Mouse (Mus musculus) gastrocnemius, postnatal 25 days (tissue): ENCODE measurements at regions not wholly inside any gene's neighbourhood (a gene's known extent, or its start where the extent isn't known, plus 50 kb on each side); places are given as distances from the start of the nearest gene placed in this dataset.

Experiments
- DNase-seq: peaks from one replicate; pipeline ENCODE4 v3.0.0; 2022

DNA sequence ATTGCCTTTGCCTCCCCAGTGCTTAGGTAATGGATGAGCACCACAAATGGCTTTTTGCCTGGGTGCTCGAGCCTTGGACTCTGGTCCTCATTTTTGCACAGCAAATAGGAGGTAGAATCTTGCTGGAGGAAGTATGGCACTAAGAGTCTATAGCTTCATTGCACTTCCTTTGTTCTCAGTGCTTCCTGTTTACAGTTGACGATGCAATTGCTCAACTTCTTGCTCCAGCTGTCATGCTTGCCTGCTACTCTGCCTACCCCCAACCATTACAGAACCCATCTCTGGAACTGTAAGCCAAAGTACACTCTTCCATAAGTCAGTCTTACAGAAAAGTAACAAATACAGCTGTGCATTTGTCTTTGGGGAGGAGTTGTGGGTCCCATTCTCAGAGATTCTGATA lies 79.8 kb upstream of the Slc7a14 start:
- DNase-seq, result no peak

DNA sequence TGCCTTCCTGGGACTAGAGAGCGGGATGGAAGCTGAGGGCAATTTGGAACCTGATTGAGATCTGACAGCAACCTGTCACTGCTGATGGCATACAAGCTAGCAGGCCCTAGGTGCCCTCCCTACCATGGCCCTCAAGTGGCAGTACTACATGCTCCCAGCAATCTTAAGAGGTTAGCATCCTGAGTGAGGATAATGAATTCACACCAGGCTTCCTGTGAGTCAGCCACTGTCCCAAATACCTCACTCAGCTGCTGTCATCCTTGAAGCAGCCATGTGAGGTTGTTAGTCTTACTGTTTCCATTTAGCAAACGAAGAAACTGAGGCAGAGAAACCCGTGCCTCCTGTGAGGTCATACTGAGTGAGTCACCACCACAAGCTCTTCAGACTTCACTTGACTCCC lies 65.5 kb upstream of the Slc7a14 start:
- no peak for DNase-seq

DNA sequence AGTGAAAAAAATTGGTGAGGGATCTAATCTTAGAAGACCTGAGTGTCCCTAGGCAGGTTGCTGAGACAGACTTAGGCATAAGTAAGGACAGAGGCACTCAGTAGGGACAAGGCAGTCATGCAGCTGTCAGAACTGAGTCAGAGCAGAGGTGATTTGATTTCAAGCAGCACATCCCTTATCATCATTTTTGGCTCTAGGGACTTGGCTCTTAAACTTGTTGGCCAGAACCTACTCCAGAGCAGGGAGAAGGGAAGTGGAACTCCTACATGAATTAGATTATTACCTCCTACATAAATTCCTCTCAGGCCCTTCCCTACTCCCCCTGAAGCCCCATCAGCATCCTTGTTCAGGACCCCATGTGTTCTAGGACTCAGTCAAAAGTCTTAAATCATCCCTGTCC lies 63.9 kb upstream of the Slc7a14 start:
- DNase-seq, result no peak

DNA sequence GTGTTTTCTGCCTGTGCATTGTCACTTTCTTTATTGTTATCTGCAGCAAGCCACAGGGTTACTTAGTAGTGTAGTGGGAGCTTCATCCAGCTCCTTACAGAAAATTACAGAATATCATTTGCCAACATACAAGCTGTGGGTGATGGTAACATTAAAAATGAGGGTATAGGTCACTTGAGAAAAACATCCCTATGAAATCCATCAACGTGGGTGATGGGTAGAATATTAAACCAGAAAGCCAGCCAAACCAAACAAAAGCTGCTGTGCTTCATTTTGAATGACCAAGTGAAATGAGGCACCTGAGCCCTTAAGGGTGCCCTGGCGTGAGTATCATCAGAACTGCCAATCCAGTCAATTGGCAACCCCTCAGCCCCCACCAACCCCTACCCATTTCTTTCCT lies 58.1 kb upstream of the Slc7a14 start:
- DNase-seq, result no peak
